Mouse (Mus musculus) cortical plate, adult 2 months (tissue): Measurements from ENCODE around the gene Bcl2a1c.

Experiments
- CTCF ChIP-seq: fragments of 200-500 bp; IDR thresholded peaks from 2 replicates; pipeline ENCODE4 v1.5.1; 2011; ENCODE audit warnings: mild to moderate bottlenecking, control low read depth, low read length; ENCODE audit not compliant: insufficient read depth; ENCODE audit errors: extremely low read depth
- POLR2A ChIP-seq: fragments of 200-500 bp; IDR thresholded peaks from 2 replicates; pipeline ENCODE4 v1.6.1; 2011; ENCODE audit warnings: mild to moderate bottlenecking, low read length, control low read depth; ENCODE audit not compliant: insufficient read depth; ENCODE audit errors: extremely low read depth

GRCm38 (mm10) chr9:114326011-114326748, 3.8 kb upstream of the Bcl2a1c start:
- TF ChIP-seq CTCF (no peak), POLR2A (no peak)
